ENCODE assay signal across 26 mouse cellular contexts in the genomic region with DNA sequence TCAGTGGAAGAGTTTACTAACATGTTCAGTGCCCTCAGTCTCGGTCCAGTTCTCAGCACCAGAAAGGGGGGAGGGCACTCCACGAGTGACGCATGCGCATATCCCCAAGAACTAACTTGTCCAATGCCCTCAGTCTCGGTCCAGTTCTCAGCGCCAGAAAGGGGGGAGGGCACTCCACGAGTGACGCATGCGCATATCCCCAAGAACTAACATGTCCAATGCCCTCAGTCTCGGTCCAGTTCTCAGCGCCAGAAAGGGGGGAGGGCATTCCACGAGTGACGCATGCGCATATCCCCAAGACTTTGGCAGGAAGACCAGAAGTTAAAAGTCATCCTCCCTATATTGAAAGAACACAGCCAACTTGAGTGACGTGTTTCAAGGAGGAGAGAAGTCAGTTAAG.
A peak's percentile ranks its signal among the peaks of the same experiment; 100 is the strongest.
DNase-seq lines count a peak whose midpoint lies in the region; ATAC-seq and TF ChIP-seq lines count a peak whose summit lies in the region.
"Had no signal": no experiment of that assay in that cellular context is flagged by ENCODE, and none has a peak within 500 bp of the region (broad histone marks: within the 10 kb centered on the region; RNA-seq: fewer than 3 reads in every experiment).

No protein-coding gene starts in this region.

- H3K9ac ChIP-seq in MEL (ENCODE audit: control insufficient read depth, low read depth, low read length, poor library complexity, severe bottlenecking) = peak overlapping the region; percentile 58
- no peak overlapping the region for H3K9ac ChIP-seq in heart, embryonic 11.5 days (ENCODE audit: low read depth, low read length)
- H3K9ac ChIP-seq: embryonic facial prominence, embryonic 13.5 days; forebrain, embryonic 12.5 days; forebrain, embryonic 15.5 days; hindbrain, embryonic 12.5 days; hindbrain, embryonic 15.5 days had no signal

- H3K36me3 ChIP-seq in MEL (ENCODE audit: control insufficient read depth in 1 of 2, insufficient read depth in 2 of 2, low read length in 2 of 2) = no peaks in the 10 kb centered on the region
- H3K36me3 ChIP-seq in heart, embryonic 11.5 days (ENCODE audit: control insufficient read depth, insufficient read depth, low read length) = no peaks in the 10 kb centered on the region
- H3K36me3 ChIP-seq: embryonic facial prominence, embryonic 10.5 days; embryonic facial prominence, embryonic 13.5 days; forebrain, embryonic 12.5 days; forebrain, embryonic 15.5 days; heart, embryonic 10.5 days; hindbrain, embryonic 12.5 days; hindbrain, embryonic 15.5 days had no signal

- H3K4me1 ChIP-seq in MEL (ENCODE audit: control insufficient read depth in 1 of 2, insufficient read depth in 2 of 2, low read length in 2 of 2) = 0 out of 4 replicates have a peak, but pooled peaks cover 0 to 7% of the 10 kb centered on the region in 2 experiments
- H3K4me1 ChIP-seq in heart, embryonic 11.5 days (ENCODE audit: control insufficient read depth, insufficient read depth, low read length) = no peaks in the 10 kb centered on the region
- H3K4me1 ChIP-seq: embryonic facial prominence, embryonic 10.5 days; embryonic facial prominence, embryonic 13.5 days; forebrain, embryonic 12.5 days; forebrain, embryonic 15.5 days; heart, embryonic 10.5 days; hindbrain, embryonic 12.5 days; hindbrain, embryonic 15.5 days had no signal

- peak; percentile 48 for DNase-seq in ES-CJ7 (ENCODE audit: low read depth, low spot score)
- DNase-seq in MEL (ENCODE audit: low read depth, low spot score) = peak; percentile 82
- DNase-seq in ZHBTc4 (ENCODE audit: low read depth, low spot score) = peak; percentile 24
- no peak for DNase-seq in thymus, postnatal 0 days (ENCODE audit: low spot score)
- no peak for DNase-seq in urinary bladder, postnatal 4 days (ENCODE audit: low spot score in 2 of 2)
- DNase-seq: adrenal gland, adult 8-10 months; adrenal gland, postnatal 25 days; cerebellum, adult 11-12 months; cerebellum, adult 8-10 months; cerebellum, postnatal 10 days; cerebellum, postnatal 36 days; embryo, embryonic 11 days; gastrocnemius, postnatal 25 days; heart, adult 18-20 months had no signal

- H3K9me3 ChIP-seq in MEL (replicated peaks; ENCODE audit: insufficient read depth, low read length) = no peaks in the 10 kb centered on the region
- no peaks in the 10 kb centered on the region for H3K9me3 ChIP-seq in heart, embryonic 11.5 days (replicated peaks; ENCODE audit: control insufficient read depth, low read length)
- H3K9me3 ChIP-seq: embryonic facial prominence, embryonic 10.5 days; embryonic facial prominence, embryonic 13.5 days; forebrain, embryonic 12.5 days; forebrain, embryonic 15.5 days; heart, embryonic 10.5 days; hindbrain, embryonic 12.5 days; hindbrain, embryonic 15.5 days had no signal

- TF ChIP-seq EP300 in MEL (IDR thresholded peaks at IDR 0.05; ENCODE audit: low read depth in 1 of 2, low read length in 2 of 2) = no peak

- TF ChIP-seq CTCF in MEL (IDR thresholded peaks at IDR 0.05 in 2 of 3, conservative IDR thresholded peaks at IDR 0.05 in 1 of 3; ENCODE audit: control insufficient read depth in 1 of 3, insufficient read depth in 1 of 3, low read depth in 2 of 3, low read length in 3 of 3, poor library complexity in 1 of 3, severe bottlenecking in 1 of 3) = no peak

- no peak for TF ChIP-seq RAD21 in MEL (IDR thresholded peaks at IDR 0.05; ENCODE audit: low read depth, low read length)

- H3K4me3 ChIP-seq in MEL (ENCODE audit: control insufficient read depth in 1 of 2, insufficient read depth in 1 of 2, low read depth in 2 of 2, low read length in 2 of 2) = peak overlapping the region; percentile 43 to 51
- no peak overlapping the region for H3K4me3 ChIP-seq in heart, embryonic 11.5 days (ENCODE audit: low read depth, low read length)
- H3K4me3 ChIP-seq: embryonic facial prominence, embryonic 10.5 days; embryonic facial prominence, embryonic 13.5 days; erythroblast, embryonic 14.5 days; forebrain, embryonic 12.5 days; forebrain, embryonic 15.5 days; heart, embryonic 10.5 days; hindbrain, embryonic 12.5 days; hindbrain, embryonic 15.5 days had no signal

- H3K27ac ChIP-seq in MEL (ENCODE audit: control insufficient read depth, low read depth, low read length) = no peak overlapping the region
- no peak overlapping the region for H3K27ac ChIP-seq in heart, embryonic 11.5 days (ENCODE audit: low read depth, low read length)
- H3K27ac ChIP-seq: embryonic facial prominence, embryonic 10.5 days; embryonic facial prominence, embryonic 13.5 days; forebrain, embryonic 12.5 days; forebrain, embryonic 15.5 days; heart, embryonic 10.5 days; hindbrain, embryonic 12.5 days; hindbrain, embryonic 15.5 days had no signal

- H3K4me2 ChIP-seq in heart, embryonic 11.5 days = no peak overlapping the region
- H3K4me2 ChIP-seq: embryonic facial prominence, embryonic 13.5 days; forebrain, embryonic 12.5 days; forebrain, embryonic 15.5 days; hindbrain, embryonic 12.5 days; hindbrain, embryonic 15.5 days had no signal

- ATAC-seq in heart, embryonic 11.5 days (replicated peaks; ENCODE audit: insufficient number of reproducible peaks, low FRiP score, low TSS enrichment) = no peak
- ATAC-seq: activated CD4-positive, CD25-positive, alpha-beta regulatory T cell, adult 4 months; CD4-positive, CD25-positive, alpha-beta regulatory T cell, adult 4 months; forebrain, embryonic 15.5 days; Patski had no signal

- WGBS in heart, embryonic 11.5 days (ENCODE audit: insufficient replicate concordance) = 88% methylated on average over 15 of the region's 15 CpGs

- no peaks in the 10 kb centered on the region for H3K79me2 ChIP-seq in MEL (ENCODE audit: control insufficient read depth, insufficient read depth, low read length, poor library complexity)

- H3K27me3 ChIP-seq in MEL (ENCODE audit: control insufficient read depth in 1 of 2, insufficient read depth in 2 of 2, low read length in 2 of 2) = no peaks in the 10 kb centered on the region
- H3K27me3 ChIP-seq in heart, embryonic 11.5 days (ENCODE audit: control insufficient read depth, insufficient read depth, low read length) = no peaks in the 10 kb centered on the region
- H3K27me3 ChIP-seq: embryonic facial prominence, embryonic 13.5 days; forebrain, embryonic 12.5 days; forebrain, embryonic 15.5 days; hindbrain, embryonic 12.5 days; hindbrain, embryonic 15.5 days had no signal

- no peak; a peak in 1 of 4 replicates for TF ChIP-seq POLR2A in MEL (IDR thresholded peaks at IDR 0.05; ENCODE audit: control insufficient read depth in 1 of 2, insufficient read depth in 1 of 2, low read depth in 1 of 2, low read length in 2 of 2, poor library complexity in 1 of 2)

TF ChIP-seq in MEL, 35 proteins besides CTCF, POLR2A, EP300 and RAD21:
- TF ChIP-seq ELF1 (IDR thresholded peaks at IDR 0.05; ENCODE audit: low read depth, low read length) = no peak
- TF ChIP-seq POLR2AphosphoS5 (IDR thresholded peaks at IDR 0.05; ENCODE audit: borderline replicate concordance, low read depth, low read length) = no peak
- TF ChIP-seq NRF1 (IDR thresholded peaks at IDR 0.05; ENCODE audit: insufficient read depth, low read depth, low read length, poor library complexity, severe bottlenecking) = peak; percentile 76
- no peak for TF ChIP-seq RCOR1 (IDR thresholded peaks at IDR 0.05; ENCODE audit: low read depth, low read length)

Comparison
In these comparisons a context has a peak if more than half of its experiments do, and no peak if none do; other contexts are left out.
1. DNase-seq: peak in ES-CJ7 (single experiment), MEL (single experiment) and ZHBTc4 (single experiment); none in thymus, postnatal 0 days (single experiment) and urinary bladder, postnatal 4 days (0 of 2).